Mouse (Mus musculus): ENCODE measurements around the gene Cacna1a.
A peak's percentile ranks its signal among the peaks of the same experiment; 100 is the strongest.
"Not testable (repeated sequence)": the region's sequence is repeated elsewhere in the genome, so short reads cannot be mapped to it uniquely, and the experiment has no call there.

The Cacna1a gene

DNA sequence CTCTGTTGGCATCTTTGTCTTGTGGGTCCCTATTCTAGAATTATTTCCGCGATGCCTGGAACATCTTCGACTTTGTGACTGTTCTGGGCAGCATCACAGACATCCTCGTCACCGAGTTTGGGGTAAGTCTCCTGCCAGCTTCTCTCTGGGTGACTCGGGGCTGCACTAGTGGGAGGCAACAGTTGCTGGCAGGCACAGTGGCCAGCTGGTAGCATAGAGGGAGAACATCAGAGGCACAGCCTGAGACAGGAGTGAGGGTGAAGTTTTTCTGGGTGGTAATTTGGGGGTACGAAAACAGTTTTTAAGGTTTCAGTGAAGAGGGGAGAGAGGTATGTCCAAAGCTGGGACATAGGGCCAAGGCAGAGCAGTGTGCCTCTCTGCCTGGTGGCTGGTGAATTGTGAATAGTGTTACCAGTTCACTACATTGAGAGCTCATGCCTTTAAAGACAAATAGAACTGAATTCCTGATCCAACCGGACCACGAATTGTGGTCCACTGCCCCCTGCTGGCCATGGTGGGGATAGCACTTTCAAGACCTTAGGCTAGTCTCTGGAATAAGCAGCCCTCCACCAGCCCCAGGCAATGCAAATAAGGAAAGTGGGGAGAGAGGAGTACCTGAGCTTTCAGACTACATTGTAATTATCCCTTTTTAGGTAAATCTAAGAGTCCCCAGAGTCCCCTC lies 206.0 kb downstream of the Cacna1a start:
- DNase-seq, result peak; percentile 78

DNA sequence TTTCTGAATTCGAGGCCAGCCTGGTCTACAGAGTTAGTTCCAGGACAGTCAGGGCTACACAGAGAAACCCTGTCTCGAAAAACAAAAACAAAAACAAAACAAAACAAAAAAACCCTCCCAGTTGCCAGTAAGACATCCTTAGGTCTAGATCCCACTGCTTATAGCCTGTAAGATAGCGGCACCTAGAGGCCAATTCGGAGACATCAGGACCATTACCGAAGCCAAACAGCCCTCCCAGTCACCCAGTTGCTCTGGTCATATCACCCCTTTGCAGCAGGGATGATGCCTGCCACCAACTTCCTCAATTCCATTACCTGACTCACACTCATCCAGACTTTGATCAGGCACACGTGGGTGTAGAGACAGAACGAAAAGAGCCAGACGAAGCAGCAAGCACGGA lies 207.4 kb downstream of the Cacna1a start:
- peak; percentile 65 for DNase-seq

DNA sequence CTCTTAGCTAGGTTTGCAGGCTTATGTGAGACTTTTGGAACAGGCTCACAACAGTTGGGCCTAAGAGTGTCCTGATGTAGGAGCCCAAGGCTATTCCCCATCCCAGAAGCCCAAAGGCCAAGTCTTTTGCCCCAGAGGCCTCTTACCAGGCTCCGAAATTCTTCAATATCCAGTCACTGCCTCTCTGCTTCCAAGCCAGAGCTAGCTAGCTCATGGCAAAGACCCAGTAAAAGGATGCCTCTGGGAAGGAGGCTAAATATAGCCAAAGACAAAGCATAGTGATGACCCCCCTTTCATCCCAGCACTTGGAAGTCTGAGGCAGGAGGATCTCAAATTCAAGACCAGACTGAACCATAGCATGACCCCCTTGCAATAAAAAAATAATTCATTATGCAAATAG lies 211.2 kb downstream of the Cacna1a start:
- no peak for DNase-seq

DNA sequence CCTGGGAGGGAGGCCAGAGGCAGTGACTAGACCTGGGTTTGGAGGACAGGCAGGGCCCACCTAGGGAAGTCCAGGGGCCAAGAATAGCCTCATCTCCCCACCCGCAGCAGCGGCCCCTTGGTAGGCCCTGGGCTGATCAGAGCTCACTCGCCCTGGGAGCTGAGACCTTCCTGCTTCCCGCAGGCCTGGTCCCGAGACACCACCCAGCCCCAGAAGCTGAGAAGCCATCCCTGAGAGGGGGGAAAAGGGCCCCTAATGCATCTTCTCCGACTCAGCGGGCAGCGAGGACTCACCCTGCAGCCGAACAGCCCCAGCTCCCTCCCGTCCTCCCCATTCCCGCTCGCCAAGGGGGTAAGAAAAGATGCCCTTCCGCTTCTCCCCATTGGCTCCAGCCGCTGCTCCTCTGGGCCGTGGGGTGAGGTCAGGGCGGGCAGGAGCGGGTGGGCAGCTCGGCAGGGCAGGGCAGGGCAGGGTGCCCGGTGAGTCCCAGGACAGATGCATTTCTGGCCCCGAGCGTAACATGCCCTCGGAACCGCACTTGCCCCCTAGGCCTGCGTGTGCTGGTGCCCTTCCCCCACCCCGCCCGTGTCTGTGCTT lies 212.2 kb downstream of the Cacna1a start:
- no peak for DNase-seq

DNA sequence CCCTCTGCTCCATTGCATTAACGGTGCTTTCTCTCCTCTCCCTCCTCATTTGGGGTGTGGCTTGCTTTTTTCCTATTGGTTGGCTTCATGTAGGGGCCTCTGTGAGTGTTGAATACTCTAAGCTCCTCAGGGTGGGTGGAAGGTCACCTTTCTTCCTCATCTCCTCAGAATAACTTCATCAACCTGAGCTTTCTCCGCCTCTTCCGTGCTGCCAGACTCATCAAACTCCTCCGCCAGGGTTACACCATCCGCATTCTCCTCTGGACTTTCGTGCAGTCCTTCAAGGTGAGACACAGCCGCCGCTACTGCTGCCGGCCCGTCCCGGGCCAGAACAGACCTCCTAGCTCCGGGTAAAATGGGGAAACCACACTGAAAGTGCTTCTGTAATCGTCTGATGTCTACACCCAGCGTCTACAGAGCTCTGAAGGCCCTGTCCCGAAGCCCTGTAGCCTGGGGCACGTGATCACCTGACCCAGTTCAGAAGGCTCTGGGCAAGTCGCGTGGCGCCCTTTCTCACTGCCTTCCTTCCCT lies 213.0 kb downstream of the Cacna1a start:
- DNase-seq, result peak; percentile 8

DNA sequence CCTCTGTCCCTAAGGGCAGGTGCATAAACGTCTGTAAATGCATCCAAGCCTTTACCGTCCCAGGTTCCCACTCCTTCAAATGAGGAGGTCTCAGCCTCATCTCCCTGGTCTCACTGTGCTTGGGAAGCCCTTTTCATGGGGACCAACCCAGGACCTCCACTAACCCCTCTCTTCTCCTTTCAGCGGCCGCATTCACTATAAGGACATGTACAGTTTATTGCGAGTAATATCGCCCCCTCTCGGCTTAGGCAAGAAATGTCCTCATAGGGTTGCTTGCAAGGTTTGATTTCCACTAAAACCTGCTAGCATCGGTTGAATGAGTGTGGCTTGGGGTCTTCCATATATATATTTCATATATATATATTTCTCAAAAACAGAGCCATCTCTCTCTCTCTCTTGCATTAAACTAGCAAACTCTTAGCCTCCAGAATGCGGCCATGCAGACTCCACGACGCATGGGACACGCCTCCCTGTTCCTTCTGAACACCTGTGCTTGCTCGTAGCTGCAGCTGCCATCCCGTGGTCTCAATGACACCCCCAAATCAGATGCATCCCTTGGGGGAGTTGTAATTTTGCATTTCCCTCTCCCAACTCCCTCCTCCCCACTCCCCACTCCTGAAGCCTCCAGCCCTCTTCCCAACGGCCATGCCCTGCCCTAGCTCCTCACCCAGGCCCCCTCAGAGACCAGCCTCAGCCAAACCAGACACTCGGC lies 226.4 kb downstream of the Cacna1a start:
- DNase-seq, result peak; percentile 56

DNA sequence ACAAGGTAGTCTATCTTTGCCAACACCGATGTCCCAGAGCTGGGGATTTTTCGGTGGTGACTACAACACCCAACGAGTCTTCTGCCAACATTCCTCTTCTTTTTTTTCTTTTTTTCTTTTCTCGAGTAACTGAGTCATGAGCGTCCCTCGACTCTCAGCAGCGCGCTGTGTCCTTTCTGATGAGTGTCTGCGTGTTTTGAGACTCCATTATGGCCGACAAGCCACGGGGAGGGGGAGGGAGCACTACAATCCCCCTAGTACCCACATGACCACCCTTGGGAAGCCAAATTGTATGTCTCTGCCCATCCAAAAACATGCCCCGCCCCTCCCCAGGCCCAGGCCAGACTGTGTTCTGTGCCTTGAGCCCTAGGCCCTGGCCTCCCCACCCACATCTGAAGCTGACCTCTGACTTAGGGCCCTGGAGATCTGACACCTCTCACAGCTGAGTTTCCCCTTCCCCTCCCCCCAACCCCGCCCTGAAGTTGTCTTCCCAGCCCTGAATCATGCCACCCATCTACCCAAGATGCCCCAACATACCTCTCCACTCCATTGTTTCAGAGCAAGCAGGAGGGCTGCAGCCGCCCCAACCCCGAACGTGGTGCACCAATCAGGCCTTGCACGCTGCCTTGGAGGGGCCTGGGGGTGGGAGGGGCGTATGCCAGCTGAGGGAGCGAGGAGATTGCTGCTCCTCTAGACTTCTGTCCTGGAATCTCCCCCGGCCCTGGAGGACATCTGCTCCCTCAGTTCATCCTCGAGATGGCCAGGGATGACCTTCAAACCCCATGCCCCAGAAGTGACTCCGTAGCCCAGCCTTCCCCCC lies 227.6 kb downstream of the Cacna1a start:
- no peak for DNase-seq

DNA sequence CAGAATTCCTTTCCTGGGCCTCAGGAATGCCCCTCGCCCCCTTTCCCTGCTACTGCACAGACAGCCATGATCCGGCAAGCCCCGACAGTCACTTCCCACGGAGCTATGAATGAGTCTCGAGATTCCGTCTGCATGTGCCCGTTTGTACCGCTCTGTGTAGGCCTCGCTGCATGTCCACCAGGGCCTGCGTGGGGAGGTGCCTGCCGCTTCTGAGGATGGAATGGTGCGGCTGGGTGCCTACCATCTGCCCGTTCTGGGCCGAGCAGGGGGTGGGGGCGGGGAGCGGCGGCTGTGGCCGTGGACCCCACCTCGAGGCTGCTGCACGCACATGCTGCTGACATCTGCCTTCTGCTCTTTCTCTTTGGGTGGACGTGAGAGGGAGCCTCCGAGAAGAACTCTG lies 228.8 kb downstream of the Cacna1a start:
- no peak for DNase-seq

DNA sequence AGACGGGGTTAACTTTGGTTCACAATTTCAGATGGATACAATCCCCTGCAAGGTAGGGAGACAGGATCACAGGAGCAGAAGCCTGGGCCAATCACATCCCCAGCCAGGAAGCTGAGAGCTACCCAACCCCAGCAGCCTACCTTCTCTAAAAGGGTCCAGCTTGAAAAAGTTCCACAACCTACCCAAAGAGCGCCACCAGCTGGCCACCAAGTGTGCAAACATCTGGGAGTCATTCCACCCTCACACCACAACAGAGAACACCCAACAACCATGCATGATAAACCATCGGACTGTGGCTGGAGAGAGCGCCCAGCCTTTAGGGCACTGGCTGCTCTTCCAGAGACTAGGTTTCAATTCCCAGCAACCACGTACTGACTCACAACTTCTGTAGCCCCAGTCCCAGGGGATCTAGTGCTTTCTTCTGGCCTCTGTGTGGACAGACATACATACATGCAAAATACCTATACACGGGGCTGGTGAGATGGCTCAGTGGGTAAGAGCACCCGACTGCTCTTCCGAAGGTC lies 232.9 kb downstream of the Cacna1a start:
- DNase-seq, result no peak

DNA sequence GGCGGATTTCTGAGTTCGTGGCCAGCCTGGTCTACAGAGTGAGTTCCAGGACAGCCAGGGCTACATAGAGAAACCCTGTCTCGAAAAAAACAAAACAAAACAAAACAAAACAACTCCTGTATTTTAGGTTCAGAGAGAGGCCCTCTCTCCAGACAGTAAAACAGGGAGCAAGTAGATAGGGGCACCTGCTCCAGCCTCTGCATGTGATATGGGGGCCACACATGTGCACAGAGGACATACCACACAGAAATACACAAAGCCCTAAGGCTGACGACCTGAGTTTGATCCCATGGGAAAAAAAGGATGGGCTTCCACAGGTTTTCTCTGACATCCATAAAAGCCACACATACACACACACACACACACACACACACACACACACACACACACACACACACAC lies 235.2 kb downstream of the Cacna1a start:
- DNase-seq, result not testable (repeated sequence)

DNA sequence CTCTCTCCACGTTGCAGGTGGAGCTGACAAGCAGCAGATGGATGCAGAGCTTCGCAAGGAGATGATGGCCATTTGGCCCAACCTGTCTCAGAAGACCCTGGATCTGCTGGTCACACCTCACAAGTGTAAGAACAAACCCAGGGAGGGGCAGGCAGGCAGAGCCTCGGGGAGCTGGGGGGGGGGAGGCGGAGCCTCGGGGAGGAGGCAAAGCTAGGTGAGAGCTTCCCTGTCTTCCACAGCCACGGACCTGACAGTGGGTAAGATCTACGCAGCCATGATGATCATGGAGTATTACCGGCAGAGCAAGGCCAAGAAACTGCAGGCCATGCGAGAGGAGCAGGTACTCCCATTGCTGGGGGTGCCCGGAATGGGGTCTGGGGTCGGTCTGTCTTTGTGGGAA lies 241.3 kb downstream of the Cacna1a start:
- DNase-seq, result no peak

DNA sequence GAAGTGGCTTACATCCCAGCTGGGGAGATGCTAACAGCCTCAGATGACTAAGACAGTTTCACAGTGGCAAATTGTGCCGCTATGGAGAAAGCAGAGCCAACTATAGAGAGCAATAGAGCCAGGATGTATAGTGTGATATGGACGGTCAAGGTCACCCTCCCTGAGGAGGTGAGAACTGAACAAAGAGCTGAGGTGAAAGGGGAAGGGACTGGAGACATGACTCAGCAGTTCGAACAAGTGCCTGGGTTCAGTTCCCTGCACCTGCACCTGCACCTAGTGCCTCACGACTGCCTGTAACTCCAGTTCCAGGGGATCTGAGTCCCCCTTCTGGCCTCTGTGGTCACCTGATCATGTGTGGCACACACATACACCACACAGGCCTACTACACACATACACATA lies 241.9 kb downstream of the Cacna1a start:
- DNase-seq, result no peak

DNA sequence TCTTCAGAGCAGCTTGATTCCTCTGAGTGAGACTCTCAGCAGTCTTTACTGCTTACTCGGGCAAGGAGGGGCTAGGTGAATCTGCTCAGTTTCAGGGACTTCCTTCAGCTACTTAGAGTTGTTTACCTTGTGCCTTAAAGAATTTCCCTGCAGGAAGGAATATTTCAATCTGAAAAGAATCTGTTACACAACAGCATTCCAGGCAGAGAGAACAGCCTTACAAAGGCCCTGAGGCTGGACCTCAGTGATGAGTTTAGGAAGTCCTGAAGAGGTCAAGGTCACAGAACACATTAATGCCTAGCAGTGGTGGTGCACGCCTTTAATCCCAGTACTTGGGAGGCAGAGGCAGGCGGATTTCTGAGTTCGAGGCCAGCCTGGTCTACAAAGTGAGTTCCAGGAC lies 243.6 kb downstream of the Cacna1a start:
- no peak for DNase-seq

DNA sequence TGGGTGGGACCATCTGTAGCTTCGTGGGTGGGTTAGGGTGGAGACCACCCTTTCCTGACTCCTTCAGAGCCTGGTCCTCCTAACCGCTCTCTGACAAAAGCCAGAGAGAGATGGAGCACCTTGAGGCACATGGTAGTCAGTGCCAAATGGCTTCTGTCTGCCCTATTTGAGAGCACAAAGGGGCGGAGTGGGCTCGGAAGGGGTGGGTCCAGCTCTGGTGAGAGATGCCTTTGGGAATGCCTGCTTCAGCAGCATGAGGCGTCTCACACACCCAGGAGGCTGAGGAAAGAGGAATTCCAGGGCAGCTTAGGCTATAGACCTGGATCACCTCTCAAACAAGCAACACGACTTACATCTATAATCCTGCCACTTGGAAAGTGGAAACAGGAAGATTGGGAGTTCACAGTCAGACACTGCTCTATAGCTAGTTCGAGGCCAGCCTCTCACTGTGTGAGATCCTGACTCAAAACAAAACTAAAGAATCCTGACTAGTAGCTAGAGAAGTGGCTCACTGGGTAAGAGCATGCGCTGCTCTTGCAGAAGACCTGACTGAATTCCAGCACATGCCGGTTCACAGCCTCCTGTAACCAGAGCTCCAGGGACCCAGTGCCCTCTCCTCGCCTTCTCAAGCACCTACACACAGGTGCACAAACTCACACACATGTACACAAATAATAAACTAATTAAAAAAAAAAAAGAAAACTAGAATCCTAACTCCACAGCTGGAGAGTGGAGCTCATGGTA lies 245.8 kb downstream of the Cacna1a start:
- DNase-seq, result no peak

DNA sequence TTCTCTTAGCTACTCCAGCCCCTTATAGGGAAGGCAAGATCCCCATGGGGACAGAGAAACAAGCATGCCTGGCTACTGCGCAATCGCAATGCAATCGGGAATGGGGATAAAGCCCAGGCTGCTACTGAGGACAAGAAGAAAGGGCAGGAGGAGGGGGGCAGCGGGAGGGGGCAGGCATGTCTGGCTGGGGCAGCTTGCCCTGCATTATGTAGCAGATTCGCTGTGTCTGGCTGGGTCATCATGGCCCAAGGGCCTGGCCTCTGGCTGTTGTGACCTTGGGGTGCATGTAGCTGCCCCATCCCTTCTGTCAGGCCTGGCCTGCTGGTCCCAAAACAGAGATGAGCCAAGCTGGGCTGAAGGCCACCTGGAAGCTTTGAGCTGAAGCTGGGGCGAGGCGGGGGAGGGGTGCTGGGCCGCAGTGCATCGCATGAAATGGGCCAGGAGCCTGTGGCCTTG lies 246.6 kb downstream of the Cacna1a start:
- no peak for DNase-seq

DNA sequence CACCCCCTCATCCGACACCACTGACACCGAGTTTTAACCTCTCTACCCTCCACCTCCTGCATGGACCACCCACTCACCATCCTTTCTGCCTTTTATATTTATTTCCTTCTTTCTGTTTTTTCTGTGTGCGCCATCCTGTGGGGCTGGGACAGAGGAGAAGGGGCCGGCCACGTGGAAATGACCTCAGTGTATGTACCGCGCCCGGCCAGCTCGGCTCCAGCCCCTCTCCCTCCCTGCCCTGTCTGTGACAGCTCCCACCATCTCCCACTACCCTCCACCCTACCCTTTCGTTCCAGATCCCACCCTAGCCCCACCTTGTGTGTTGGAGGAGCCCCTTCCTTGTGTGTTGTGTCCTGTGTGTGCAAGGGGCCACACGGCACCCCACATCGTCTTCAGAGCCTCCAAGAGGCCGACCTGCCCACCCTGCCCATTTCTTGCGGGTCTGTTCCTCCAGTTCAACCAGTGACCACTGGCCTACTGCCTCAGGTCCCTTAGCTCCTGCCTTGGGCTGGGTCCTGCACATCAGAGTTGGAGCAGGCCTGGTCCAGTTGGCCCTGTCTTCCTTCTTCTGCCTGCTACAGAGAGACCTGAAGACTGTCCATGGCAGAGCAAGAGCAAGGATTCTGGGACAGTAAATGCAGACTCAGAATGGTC lies 247.3 kb downstream of the Cacna1a start:
- DNase-seq, result no peak

DNA sequence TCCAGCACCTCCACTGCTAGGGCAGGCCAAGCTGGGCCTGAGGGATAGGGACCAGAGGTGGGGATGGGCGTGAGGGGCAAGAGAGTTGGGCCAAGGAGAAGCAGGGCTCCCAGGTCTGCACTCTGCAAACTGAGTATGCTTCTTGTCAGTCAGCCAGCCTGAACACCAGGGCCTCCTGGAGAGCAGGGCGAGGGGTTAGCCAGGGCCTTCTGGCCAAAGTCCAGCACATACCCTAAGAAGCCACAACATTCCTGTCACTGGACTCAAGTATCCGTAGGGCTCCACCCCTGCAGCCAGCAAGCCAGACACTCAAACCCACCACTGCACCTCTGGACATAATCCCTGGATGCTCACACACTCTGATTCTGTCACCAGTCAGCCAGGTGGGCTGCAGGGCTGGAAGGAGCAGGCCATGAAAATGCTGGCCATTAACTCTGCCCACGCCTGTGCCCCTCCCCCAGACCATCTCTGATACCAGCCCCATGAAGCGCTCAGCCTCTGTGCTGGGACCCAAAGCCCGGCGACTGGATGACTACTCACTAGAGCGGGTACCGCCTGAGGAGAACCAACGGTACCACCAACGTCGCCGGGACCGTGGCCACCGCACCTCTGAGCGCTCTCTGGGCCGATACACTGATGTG lies 247.9 kb downstream of the Cacna1a start:
- DNase-seq, result no peak

DNA sequence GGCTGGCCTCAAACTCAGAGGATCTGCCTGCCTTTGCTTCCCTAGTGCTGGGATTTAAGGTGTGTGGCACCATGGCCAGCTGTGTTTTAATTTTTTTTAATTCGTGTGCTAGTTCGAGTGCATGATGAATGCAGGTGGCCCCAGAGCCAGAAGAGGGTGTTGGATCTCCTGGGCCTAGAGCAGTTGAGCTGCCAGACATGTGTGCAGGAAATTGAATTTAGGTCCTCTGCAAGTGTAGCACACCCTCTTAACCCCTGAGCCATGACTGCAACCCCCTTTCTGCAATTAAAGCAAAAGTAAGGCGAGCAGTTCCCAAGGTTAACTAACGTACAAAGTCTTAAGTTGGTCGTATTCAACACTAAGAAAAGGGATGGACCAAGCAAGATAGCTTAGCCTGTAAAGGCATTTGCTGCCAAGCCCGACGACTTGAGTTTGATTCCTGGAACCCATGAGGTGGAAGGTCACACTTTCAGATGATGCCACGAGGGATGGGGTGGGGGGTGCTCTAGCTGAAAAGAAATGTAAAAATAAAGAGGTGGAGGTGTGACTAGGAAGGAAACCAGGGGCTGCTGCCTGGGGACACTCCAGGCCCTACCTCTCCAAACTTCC lies 249.8 kb downstream of the Cacna1a start:
- DNase-seq, result peak; percentile 58

DNA sequence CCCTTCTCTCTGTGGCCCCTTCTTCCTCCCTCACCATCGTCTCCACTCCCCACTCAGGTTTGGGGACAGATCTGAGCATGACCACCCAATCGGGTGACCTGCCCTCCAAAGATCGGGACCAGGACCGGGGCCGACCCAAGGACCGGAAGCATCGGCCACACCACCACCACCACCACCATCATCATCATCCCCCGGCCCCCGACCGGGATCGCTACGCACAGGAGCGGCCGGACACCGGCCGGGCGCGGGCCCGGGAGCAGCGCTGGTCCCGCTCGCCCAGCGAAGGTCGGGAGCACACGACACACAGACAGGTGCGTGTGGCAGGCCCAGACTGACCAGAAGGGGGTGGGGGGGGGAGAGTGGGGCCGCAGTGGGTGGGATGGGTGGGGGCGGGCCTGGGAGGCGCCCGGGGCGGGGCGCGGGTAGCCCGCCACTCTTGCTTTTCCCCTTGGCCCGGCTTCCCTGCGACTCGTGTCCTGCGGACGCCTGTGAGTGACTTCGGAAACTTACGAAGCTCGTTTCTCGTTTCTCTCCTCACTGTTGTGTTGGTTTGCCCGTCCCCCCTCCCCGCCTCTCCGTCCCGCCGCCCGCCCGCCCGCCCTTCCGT lies 250.4 kb downstream of the Cacna1a start:
- DNase-seq, result peak; percentile 50

All from thymus, postnatal 14 days (tissue).